Mouse (Mus musculus): ENCODE data around the gene Ccdc127.
A peak's percentile ranks its signal among the peaks of the same experiment; 100 is the strongest.

The Ccdc127 gene

GRCm38 (mm10) chr13:74390371-74390990, 40.4 kb downstream of the Ccdc127 start, which contains the start of gene Zfp72:
Gene Zfp72, minus strand, starts transcription at chr13:74390836.
- peak; percentile 49 for DNase-seq

- no peak for DNase-seq
Observed at GRCm38 (mm10) chr13:74391156-74391555, 41.0 kb downstream of the Ccdc127 start.

GRCm38 (mm10) chr13:74399298-74399839, 49.3 kb downstream of the Ccdc127 start, which contains the start of gene Ftl1-ps1:
Gene Ftl1-ps1, plus strand, starts transcription at chr13:74399694.
- no peak for DNase-seq
